Mouse (Mus musculus): ENCODE data around the gene Ccdc18.

GRCm38 (mm10) chr5:108266990-108267389, 134.3 kb downstream of the Ccdc18 start:
- no peak for TF ChIP-seq CTCF (IDR thresholded peaks at IDR 0.05; ENCODE audit: low read depth, low read length)
- no peak for TF ChIP-seq GATA1 (IDR thresholded peaks at IDR 0.05; ENCODE audit: borderline replicate concordance, low read length)
- TF ChIP-seq TAL1 (conservative IDR thresholded peaks at IDR 0.05; ENCODE audit: low read depth, low read length) = 0 out of 2 replicates have a peak, but pooled peaks have one; percentile 7
- TF ChIP-seq POLR2AphosphoS5 (IDR thresholded peaks at IDR 0.05; ENCODE audit: insufficient replicate concordance, low read depth, low read length) = no peak

Data from G1E (cell line).